Mouse (Mus musculus): Measurements from ENCODE around the gene Dennd1a.

The Dennd1a gene

DNA sequence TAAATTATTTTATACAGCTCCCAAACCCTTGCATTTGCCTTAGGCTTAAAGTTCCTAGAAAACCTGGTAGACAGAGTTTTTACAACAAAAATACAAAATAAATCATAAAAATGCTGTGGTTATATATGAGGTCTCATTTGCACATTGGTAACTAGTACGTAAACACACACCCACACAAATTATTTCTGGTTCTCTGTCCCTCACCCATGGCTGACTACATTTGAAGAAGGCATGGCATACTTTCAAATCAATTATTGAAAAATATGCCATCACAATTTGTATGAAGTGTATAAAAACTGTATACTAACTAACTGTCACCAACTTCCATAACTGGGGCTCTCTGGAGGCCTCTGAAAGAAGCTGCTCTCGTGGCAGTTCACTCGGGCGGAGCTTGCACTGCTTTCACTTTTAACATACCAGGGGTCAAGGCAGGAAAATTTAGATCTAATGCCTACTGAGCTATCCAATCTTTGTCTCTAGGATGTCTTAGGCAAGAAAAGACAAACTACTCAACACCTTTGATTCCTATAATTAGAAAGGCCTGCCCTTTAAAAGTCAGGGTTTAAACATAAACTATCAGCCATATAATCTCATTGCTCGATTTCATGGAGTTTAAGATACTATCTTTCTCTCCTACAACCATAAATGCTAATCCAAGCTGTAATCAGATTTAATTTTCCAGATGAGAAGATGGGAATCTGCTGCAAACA lies 122.7 kb downstream of the Dennd1a start:
- DNase-seq (ENCODE audit: inconsistent ontology term): peak; percentile 82

DNA sequence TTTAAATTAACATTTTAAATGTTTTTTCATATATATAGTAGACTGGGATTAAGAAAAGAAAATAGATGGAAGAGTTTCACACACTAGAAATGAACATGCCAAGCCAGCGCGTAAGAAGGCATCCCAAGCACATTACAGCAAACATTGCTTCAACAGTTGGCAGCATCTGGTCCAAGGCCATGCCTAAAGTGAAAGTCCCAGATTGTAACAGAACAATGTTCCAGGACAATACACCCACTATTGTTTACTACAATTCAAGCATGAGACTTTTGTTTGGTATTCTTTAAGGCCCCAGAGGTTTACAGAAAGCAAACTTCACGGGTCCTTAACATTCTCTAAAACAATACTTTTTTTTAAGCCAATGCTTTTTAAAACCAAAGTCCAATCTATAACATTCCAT lies 124.7 kb downstream of the Dennd1a start:
- peak; percentile 90 for DNase-seq (ENCODE audit: inconsistent ontology term)

DNA sequence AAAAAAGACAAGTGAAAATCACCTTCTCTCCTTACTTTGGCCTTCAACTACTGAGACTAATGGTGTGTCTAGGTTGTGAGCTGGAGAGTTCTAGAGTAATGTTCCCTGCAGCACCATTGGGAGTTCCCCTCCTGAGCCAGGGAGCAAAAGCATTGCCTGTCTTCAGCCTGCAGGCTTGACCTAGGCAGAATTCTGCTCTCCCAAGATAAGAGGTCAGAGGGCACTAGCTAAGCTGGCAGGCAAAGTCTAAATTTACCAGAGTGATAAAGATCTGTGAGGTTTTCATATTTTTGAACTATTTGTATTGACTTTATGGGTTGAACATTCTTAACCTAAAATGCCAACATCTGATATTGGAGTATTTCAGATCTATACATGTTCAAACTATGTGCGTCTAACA lies 125.7 kb downstream of the Dennd1a start:
- DNase-seq (ENCODE audit: inconsistent ontology term): no peak

DNA sequence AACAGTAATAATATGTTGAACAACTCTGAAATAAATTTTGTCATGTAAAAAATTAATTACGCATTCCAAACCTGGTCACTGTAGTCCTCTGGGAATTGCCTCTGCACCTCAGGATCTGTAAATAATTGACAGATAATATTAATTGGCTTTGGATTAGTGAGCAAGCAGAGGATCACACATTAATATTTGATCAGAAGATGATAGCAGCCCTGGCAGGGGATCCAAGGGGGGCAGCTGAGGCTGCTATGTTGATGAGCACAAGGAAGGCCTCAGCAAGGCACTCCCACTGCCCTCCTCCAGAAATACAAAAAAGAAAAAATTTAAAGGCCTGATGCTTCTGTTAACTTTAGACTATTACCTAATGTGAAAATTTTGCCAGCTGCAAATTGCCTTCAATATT lies 127.5 kb downstream of the Dennd1a start:
- DNase-seq (ENCODE audit: inconsistent ontology term): peak; percentile 23

DNA sequence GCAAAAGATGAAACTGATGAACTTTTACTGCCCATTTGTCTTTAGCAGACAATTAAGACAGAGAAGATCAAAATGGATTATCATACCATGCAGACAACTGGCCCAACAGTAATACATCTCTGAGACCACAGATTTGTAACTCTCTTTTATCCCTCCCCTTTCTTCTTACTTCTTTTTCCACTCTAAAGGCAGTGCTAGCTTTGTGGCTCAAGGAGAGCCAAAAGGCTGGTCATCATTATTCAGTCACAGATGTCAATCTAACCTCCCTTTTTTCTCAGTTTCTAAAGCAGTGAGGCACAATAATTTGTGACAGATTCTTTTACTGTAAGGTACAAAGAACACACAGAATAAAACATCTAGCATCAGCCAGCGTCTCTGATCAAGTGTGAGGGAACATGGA lies 130.2 kb downstream of the Dennd1a start:
- DNase-seq (ENCODE audit: inconsistent ontology term): peak; percentile 51

DNA sequence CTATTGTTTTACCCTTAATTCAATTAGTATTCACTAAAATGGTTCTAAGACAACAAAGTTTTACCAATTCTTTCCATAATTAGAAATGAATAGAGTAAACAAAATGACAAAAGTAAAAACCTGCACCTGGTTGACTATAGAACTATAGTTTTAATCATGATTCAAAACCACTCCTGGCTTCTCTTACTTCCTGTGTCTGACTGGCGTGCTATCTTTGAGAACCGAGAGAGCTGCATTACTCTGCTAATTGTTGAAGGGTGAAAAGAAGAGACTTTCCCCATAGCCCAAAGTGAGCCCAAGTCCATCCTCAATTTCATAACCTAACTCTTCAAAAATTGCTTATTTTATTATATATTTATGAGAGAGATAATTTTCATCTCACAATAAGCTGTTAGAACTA lies 131.2 kb downstream of the Dennd1a start:
- no peak for DNase-seq (ENCODE audit: inconsistent ontology term)

DNA sequence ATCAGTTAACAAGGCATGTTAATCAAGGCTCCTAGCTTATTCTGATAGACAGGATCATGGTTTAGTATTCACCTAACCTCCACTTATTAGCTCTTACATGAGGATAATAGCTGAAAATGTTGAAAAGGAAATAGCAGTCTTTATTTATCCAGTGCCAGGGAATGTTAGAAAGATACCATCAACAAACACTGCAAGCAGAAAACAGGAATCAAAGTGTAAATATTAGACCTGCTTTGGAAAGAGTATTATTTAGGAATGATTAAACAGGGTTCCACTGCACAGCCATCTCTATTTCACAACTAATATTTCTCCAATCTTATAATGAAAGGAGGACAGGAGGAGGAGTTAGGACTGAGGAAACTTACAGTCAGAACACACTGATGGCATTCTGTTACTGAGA lies 142.4 kb downstream of the Dennd1a start:
- no peak for DNase-seq (ENCODE audit: inconsistent ontology term)

DNA sequence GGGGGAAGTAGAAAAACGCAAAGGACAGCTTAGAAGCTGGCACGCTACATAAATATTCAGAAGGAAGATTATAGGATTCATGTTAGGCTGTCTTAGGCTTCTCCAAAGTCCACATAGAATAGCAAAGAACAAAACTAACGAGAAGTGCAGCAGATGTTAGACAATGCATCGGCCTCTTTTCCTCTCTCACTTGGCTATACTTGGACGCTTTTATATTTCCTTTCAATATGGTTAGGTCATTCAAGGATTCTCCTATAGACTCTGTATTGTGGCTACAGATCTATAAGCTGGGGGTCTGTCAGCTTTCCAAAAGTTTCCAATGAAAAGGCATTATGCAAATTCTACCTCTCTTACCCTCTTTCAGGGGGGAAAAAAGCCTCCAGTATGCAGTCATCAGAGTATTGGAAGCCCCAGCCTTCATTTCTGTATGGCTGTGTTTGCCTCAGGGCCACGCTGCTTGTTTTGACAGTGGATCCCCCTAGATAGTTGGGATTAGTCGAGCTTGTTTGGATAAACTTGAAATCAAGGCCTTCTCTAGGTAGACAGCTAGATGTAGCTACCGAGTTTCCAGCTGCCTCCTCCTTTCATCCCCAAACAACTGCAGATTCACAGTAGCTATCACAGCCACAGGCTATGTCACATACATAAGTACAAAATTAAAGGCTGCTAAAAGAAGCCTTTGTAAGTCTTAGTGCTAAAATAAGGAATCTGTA lies 143.0 kb downstream of the Dennd1a start:
- DNase-seq (ENCODE audit: inconsistent ontology term): no peak

DNA sequence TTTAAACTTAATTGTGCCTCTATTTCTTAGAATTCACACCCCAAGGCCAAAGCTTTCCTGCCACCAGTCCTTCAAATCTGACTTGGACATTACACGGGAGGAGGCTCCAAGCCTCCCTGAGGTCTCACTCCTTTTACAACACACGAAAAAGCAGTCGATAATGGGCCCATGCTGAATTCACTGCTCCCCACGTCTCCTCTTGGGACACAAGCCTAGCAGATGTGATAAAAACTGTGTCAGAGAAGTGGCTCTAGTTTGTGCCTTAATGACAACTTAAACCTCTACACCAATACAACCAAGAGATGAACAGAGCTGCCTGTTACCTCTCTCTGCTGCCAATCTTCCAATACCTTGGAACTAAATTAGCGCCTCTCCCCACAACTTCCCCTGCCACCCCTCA lies 144.3 kb downstream of the Dennd1a start:
- no peak for DNase-seq (ENCODE audit: inconsistent ontology term)

DNA sequence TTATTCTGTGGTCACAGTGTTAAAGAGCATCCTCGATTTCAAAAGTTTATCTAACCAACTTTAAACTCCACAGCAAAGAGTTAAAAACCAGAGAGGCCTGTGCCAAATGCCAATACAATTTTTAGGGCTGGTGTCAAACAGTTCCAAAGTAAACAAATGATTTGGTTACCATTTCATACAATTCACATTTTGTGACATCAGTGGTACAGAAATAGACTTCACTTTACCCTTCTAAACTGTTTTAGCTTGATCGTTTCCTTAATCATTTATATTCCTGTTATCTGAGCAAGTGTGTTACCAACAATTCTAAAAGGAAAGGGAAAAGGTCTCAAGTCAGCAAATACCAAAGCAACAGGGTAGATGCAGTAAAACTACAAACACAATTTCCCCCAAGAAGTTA lies 145.0 kb downstream of the Dennd1a start:
- DNase-seq (ENCODE audit: inconsistent ontology term): peak; percentile 60

DNA sequence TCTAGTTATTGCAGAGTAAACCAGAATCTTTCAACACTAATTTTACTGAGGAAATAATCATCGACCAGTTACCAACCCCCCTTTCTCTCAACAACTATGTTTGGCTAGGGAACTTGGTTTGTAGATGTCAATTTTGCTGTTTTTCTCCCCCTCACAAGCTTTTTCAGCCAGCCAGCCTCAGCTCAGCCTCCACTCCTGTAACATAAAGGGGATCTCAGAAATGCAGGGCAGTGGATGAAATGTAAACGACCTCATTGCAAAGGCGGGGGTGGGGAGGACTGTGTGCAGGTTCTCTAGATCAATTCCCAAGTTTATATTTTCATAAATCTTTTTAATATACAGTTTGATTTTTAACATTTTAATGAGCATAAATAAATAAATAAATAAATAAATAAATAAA lies 147.7 kb downstream of the Dennd1a start:
- no peak for DNase-seq (ENCODE audit: inconsistent ontology term)

DNA sequence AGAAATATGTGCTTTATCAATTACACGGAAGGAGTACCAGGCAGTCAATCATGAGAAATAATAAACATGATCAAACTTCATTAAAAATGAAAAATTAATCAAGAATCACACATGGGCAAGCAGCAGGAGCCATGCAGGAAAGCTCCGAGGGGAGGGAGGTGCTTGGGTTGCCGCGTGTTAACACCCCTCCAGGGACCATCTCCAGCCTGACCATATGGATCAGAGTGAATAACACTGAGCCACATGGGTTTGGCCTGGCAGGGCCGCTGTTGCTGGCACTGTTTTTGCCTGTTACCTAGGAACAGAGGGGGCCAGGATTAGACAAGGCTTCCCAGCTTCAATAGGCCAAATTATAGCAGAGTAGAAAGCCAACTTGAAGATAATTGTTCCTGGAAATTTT lies 150.1 kb downstream of the Dennd1a start:
- DNase-seq (ENCODE audit: inconsistent ontology term): no peak

DNA sequence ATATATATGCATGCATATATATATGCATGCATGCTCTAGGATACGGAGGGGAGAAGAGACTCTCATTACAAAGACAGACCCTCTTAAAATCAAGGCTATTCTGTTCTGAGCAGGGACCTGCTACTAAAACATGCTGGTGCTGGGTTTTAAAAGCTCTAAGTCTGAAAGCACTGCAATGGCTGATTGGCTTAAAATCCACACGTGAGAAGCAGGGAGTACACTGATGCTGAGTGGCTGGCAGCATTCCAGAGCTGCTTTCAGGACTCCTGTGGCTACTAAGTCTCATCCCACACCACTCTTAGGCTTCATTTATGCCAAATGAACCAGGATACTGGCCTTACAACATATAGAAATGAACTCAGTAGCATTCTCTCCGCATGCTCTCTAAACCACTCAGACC lies 151.8 kb downstream of the Dennd1a start:
- DNase-seq (ENCODE audit: inconsistent ontology term): no peak

DNA sequence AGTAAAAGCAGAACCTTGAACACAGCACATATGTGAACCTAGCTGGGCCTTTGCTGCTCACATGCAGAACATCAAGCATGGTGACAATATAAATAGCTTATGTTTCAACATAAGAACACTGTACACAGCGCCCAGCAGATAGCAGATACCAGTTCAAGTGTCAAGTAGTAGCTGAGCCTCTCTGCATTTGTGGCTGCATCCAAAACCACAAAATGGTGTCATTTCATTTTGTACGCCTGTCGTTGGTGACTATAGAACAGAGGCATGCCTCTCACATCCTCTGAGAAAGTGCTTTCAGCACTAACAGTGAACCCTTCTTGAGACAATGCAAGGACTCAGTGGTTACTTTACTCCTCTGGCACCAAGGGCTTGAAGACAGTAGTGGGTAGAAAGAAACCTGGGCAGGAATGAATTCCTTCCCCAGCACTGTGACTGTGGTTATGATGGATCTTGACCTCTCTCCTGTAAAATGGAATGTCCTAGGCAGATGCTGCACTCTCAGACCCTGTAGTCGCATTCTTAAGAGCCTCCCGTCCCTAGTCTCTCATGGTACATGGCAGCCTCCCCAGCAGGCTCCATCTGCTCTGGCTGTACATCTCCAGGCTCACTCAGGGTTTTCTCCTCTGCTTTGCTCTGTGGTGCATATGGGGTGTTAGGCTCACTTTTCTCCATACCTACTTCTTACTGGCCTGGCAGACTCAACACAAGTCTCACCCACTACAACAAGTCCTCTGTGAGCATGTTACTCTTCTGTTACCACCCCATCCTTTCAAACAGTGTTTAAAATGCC lies 154.0 kb downstream of the Dennd1a start:
- DNase-seq (ENCODE audit: inconsistent ontology term): no peak

DNA sequence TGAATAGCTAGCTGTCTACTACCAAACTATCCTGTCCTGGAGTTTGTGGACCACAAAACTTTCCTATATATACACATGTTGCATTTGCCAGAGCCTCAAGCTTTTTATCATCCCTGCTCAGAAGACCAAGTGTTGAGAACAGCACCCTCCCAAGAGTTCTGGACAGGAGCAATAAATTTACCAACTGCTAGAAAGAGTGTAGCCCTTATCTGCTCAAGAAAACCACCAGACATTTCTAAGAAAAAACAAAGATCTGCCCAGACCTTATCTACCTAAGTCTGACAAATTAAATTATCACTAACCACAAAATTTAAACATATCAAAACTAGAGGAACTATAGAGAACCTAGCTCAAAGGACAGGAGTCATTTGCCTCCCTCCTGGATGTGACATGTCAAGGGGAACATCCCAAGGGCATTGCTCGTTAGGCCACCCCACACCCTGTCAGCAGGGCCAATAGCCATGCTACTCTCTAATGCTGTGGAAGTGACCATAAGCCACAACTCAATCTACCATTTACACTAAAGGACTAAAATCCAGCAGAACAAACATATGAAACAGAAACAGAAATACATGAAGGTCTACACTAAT lies 154.9 kb downstream of the Dennd1a start:
- no peak for DNase-seq (ENCODE audit: inconsistent ontology term)

DNA sequence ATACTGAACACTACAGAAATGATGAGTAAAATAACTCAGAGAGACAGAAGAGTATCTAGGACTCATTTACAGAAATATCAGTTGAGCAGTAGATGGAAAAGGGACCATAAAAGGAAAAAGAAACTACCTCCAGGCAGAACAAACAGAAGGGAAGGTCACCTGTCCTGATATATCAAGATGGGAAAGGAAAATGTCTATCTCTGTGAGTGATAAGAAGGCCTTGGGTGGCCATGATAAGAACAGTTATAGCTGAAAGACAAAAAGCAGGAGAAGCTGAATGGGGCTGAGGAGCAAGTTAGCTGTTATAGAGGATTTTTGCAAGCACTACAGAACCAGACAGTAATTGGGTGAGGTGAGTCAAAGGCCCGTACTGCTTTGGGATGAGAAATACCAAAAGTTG lies 155.7 kb downstream of the Dennd1a start:
- no peak for DNase-seq (ENCODE audit: inconsistent ontology term)

DNA sequence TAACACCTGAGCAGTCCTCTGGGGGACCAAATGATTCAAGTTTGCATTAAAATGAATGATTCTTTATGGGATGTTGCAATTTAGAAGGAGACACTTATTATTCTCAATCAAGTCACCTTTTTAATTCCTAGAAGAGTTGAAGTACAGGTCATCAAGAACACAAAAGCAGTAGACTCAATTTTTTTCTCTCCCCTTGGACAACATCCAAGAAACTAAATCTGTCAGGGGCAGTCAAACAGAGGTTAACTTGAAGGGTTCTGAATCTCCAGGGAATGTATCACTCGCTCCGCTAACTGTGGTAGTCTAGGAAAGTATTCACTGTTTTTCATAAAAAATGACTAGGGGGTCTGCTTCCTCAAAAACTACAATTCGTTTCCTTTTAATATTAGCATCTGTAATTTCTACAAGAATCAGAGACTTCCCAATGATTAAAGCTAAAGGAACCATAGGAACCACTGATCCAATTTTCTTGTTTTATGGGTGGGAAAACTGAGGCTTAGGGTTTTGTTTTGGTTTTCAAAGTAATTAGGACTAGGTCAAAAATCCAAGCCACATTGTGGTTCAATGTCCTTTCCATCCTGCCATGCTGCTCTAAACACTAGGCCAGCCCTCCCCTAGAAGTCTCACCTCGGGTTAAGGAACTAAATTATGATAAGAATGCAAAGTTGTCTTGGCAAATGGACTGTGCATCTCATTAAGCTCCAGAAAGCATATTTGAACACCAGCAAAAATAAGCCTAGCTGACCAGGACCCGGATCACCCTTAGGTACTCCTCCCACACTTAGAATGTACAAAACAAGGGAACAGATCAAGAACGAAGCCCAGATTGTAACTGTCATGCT lies 157.0 kb downstream of the Dennd1a start:
- peak; percentile 79 for DNase-seq (ENCODE audit: inconsistent ontology term)

DNA sequence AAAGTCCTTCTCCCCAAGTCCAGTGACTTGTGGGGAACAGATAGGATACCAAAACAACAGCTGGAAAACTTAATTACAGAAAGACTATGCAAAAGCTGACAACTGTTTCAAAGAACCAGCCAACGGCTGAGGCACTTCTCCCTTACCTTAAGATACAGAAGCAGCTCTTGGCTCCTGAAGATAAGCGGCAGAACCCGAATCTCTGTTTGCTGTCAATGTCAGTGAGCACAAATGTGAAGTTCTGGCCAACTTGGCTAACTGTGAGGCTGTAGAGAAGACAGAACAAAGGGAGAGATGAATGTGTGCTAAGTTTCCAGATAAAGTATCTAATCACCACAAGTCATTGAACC lies 160.8 kb downstream of the Dennd1a start:
- DNase-seq (ENCODE audit: inconsistent ontology term): no peak

DNA sequence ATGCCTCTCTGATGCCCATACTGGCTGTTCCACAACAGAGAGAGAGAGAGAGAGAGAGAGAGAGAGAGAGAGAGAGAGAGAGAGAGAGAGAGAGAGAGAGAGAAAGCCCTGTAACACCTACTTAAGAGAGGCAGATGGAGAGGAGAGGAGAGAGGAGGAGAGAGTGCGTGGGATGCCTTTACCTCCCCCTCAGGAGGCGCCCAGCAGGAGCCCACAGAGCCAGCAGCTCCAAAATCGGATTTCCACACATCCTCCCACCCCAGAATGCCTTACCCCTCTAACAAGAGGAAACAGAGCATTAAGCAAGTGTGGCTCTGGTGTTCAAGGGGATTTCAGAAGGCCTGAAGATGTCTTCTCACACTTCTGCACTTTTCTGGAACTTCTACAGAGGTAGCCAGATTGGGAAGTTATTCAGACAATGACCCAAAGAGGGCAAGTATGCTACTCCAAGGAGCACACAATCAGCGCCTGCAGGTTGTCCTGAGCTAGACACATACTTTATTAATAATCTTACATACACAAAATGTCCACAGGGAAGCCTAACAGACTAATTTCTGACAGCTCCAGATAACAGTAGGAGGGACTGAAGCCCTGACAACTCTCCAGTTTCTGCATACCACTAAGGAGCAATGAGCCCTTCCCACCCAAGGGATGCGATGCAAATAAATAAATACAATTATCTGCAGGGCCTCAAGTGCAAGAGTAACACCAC lies 161.4 kb downstream of the Dennd1a start:
- DNase-seq (ENCODE audit: inconsistent ontology term): no peak

DNA sequence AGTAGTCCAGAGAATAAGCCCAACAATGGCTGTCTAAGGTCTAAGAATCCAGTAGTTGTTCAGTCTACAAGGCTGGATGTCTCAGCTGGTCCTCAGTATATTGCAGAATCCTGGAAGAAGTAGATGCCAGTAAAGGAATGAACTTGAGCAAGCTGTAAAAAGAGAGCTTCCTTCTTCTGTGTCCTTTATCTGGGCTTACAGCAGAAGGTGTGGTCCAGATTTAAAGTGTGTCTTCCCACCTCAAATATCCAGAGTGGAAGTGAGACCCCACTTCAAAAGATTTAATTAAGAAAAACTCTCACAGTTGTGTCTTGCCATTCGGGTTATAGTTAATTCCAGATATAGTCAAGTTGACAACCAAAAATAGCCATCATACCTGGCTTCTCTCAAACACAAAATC lies 162.5 kb downstream of the Dennd1a start:
- no peak for DNase-seq (ENCODE audit: inconsistent ontology term)

DNA sequence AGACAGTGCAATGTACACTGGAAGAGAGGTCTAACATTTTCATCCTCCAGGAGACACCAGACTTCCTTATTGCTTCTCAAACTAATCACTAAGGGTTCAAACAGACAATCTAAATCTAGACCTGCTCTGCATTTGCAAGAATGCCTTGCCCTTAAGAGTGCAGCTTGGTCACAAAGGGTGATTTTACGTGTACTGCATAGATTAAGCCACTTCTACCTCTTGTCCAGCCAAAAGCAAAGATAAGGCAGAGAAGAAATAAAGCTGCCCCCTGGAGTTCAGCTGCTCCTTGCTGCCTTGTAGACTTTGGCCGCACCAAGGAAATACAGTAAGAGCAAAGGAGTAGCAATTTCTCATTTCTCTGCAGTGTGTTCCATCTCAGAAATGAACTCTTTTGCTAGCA lies 172.2 kb downstream of the Dennd1a start:
- no peak for DNase-seq (ENCODE audit: inconsistent ontology term)
